Mouse (Mus musculus): Measurements from ENCODE around the gene 6030468B19Rik. TPM values are rescaled to one million over a fixed set of nuclear protein-coding genes. Genes with fewer than 3 reads are reported as not detected.

Gene 6030468B19Rik
- total and polyA plus RNA-seq, 3 experiments = 2.7 to 5.1 TPM; not detected in 1

Other genes starting within 250 kb of the 6030468B19Rik start
- gene Tnrc6c, start 143.4 kb upstream of the 6030468B19Rik start, total RNA-seq (2012; rRNA removed) = 19.1 and 19.7 TPM in 2 replicates
- 10 to 100 TPM in 1 of 2 experiments, not detected in 1; 16.0 TPM for gene Tnrc6c, start 143.4 kb upstream of the 6030468B19Rik start, polyA plus RNA-seq (2012; ENCODE audit: insufficient read depth in 1 of 2, insufficient read length in 2 of 2, low read depth in 1 of 2, low replicate concordance in 2 of 2, missing spikeins in 1 of 2)
- 15.4 TPM in 2 replicates for gene Tmc8, start 15.6 kb upstream of the 6030468B19Rik start, total RNA-seq (2012; rRNA removed)
- gene Tmc8, start 15.6 kb upstream of the 6030468B19Rik start, polyA plus RNA-seq (2012; ENCODE audit: insufficient read depth in 1 of 2, insufficient read length in 2 of 2, low read depth in 1 of 2, low replicate concordance in 2 of 2, missing spikeins in 1 of 2) = 10 to 100 TPM in 1 of 2 experiments, not detected in 1; 23.5 TPM
- gene Tmc6, start 15.5 kb upstream of the 6030468B19Rik start, total RNA-seq (2012; rRNA removed) = 52.0 and 61.2 TPM in 2 replicates
- gene Tmc6, start 15.5 kb upstream of the 6030468B19Rik start, polyA plus RNA-seq (2012; ENCODE audit: insufficient read depth in 1 of 2, insufficient read length in 2 of 2, low read depth in 1 of 2, low replicate concordance in 2 of 2, missing spikeins in 1 of 2) = 10 to 100 TPM in 1 of 2 experiments, not detected in 1; 48.8 TPM
- 0.46 and 0.85 TPM in 2 replicates for gene Gm20708, start 12.0 kb downstream of the 6030468B19Rik start, total RNA-seq (2012; rRNA removed)
- gene Gm20708, start 12.0 kb downstream of the 6030468B19Rik start, polyA plus RNA-seq (2012; ENCODE audit: insufficient read depth in 1 of 2, insufficient read length in 2 of 2, low read depth in 1 of 2, low replicate concordance in 2 of 2, missing spikeins in 1 of 2) = under 1 TPM in 1 of 2 experiments, not detected in 1; 0.70 TPM
- 160 and 189 TPM in 2 replicates for gene Syngr2, start 12.0 kb downstream of the 6030468B19Rik start, total RNA-seq (2012; rRNA removed)
- 100 to 1,000 TPM in 1 of 2 experiments, not detected in 1; 384 TPM for gene Syngr2, start 12.0 kb downstream of the 6030468B19Rik start, polyA plus RNA-seq (2012; ENCODE audit: insufficient read depth in 1 of 2, insufficient read length in 2 of 2, low read depth in 1 of 2, low replicate concordance in 2 of 2, missing spikeins in 1 of 2)
- gene Afmid, start 28.3 kb downstream of the 6030468B19Rik start, total RNA-seq (2012; rRNA removed) = 3.3 and 3.5 TPM in 2 replicates
- 1 to 10 TPM in 1 of 2 experiments, not detected in 1; 3.8 TPM for gene Afmid, start 28.3 kb downstream of the 6030468B19Rik start, polyA plus RNA-seq (2012; ENCODE audit: insufficient read depth in 1 of 2, insufficient read length in 2 of 2, low read depth in 1 of 2, low replicate concordance in 2 of 2, missing spikeins in 1 of 2)
- 171 and 172 TPM in 2 replicates for gene Tk1, start 28.4 kb downstream of the 6030468B19Rik start, total RNA-seq (2012; rRNA removed)
- 100 to 1,000 TPM in 1 of 2 experiments, not detected in 1; 188 TPM for gene Tk1, start 28.4 kb downstream of the 6030468B19Rik start, polyA plus RNA-seq (2012; ENCODE audit: insufficient read depth in 1 of 2, insufficient read length in 2 of 2, low read depth in 1 of 2, low replicate concordance in 2 of 2, missing spikeins in 1 of 2)
- gene Birc5, start 51.6 kb downstream of the 6030468B19Rik start, total RNA-seq (2012; rRNA removed) = 242 and 244 TPM in 2 replicates
- 100 to 1,000 TPM in 1 of 2 experiments, not detected in 1; 214 TPM for gene Birc5, start 51.6 kb downstream of the 6030468B19Rik start, polyA plus RNA-seq (2012; ENCODE audit: insufficient read depth in 1 of 2, insufficient read length in 2 of 2, low read depth in 1 of 2, low replicate concordance in 2 of 2, missing spikeins in 1 of 2)
- gene Tmem235, start 63.1 kb downstream of the 6030468B19Rik start, total RNA-seq (2012; rRNA removed) = 0.04 TPM in 1 of 2 replicates, not detected in the other
- gene Tmem235, start 63.1 kb downstream of the 6030468B19Rik start, polyA plus RNA-seq (2012; ENCODE audit: insufficient read depth in 1 of 2, insufficient read length in 2 of 2, low read depth in 1 of 2, low replicate concordance in 2 of 2, missing spikeins in 1 of 2) = under 1 TPM in 1 of 2 experiments, not detected in 1; 0.04 TPM
- gene Tha1, start 75.8 kb downstream of the 6030468B19Rik start, total RNA-seq (2012; rRNA removed) = 0.12 TPM in 1 of 2 replicates, not detected in the other
- gene Tha1, start 75.8 kb downstream of the 6030468B19Rik start, polyA plus RNA-seq (2012; ENCODE audit: insufficient read depth in 1 of 2, insufficient read length in 2 of 2, low read depth in 1 of 2, low replicate concordance in 2 of 2, missing spikeins in 1 of 2) = not detected
- gene Socs3, start 172.4 kb downstream of the 6030468B19Rik start, total RNA-seq (2012; rRNA removed) = 0.95 and 0.96 TPM in 2 replicates
- 1 to 10 TPM in 1 of 2 experiments, not detected in 1; 1.9 TPM for gene Socs3, start 172.4 kb downstream of the 6030468B19Rik start, polyA plus RNA-seq (2012; ENCODE audit: insufficient read depth in 1 of 2, insufficient read length in 2 of 2, low read depth in 1 of 2, low replicate concordance in 2 of 2, missing spikeins in 1 of 2)
- 55.7 and 61.6 TPM in 2 replicates for gene Pgs1, start 188.6 kb downstream of the 6030468B19Rik start, total RNA-seq (2012; rRNA removed)
- 10 to 100 TPM in 1 of 2 experiments, not detected in 1; 48.6 TPM for gene Pgs1, start 188.6 kb downstream of the 6030468B19Rik start, polyA plus RNA-seq (2012; ENCODE audit: insufficient read depth in 1 of 2, insufficient read length in 2 of 2, low read depth in 1 of 2, low replicate concordance in 2 of 2, missing spikeins in 1 of 2)

Data from MEL (cell line).